In the genomic region with DNA sequence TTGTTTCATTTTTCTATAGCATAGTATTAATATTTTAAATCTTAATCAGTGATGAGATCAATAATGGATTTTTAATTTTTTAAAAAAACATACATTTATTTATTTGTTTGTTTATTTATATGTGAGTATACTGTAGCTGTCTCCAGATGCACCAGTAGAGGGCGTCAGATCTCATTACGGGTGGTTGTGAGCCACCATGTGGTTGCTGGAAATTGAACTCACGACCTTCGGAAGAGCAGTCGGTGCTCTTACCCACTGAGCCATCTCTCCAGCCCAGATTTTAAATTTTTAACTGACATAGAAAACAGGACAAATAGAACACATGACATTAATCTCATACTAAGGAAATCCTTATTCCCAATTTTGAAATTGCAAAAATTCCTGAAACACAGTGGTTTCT, we compare ENCODE assay signal across 8 mouse cellular contexts. TPM values are rescaled to one million over a fixed set of nuclear protein-coding genes. Genes with fewer than 3 reads are reported as not detected.
DNase-seq lines count a peak whose midpoint lies in the region; ATAC-seq and TF ChIP-seq lines count a peak whose summit lies in the region.
"Not testable (repeated sequence)": the region's sequence is repeated elsewhere in the genome, so short reads cannot be mapped to it uniquely, and the experiment has no call there.
"Had no signal": no experiment of that assay in that cellular context is flagged by ENCODE, and none has a peak within 500 bp of the region (broad histone marks: within the 10 kb centered on the region; RNA-seq: fewer than 3 reads in every experiment).

No protein-coding gene starts in this region.

- not testable (repeated sequence) for H3K4me1 ChIP-seq in ES-Bruce4 (ENCODE audit: control insufficient read depth, insufficient read depth, low read length); heart, adult 2 months (ENCODE audit: control insufficient read depth, insufficient read depth, low read length); liver, embryonic 14.5 days (replicated peaks; ENCODE audit: control insufficient read depth in 2 of 2, insufficient read depth in 2 of 2, low read length in 1 of 2)

- H3K36me3 ChIP-seq in ES-Bruce4 (ENCODE audit: control insufficient read depth, insufficient read depth, low read length, poor library complexity, severe bottlenecking), result peaks cover 11% of the 10 kb centered on the region
- H3K36me3 ChIP-seq in heart, adult 2 months (ENCODE audit: control insufficient read depth, insufficient read depth, low read length); liver, embryonic 14.5 days (replicated peaks; ENCODE audit: control insufficient read depth, insufficient read depth, low read depth): not testable (repeated sequence)

- TF ChIP-seq CTCF in ES-Bruce4 (IDR thresholded peaks at IDR 0.05; ENCODE audit: low read depth, low read length) (peak; percentile 27), Patski (IDR thresholded peaks at IDR 0.05) (peak; percentile 56)
- peak; percentile 22; the same call in 1 of the 2 replicates for TF ChIP-seq CTCF in heart, adult 2 months (IDR thresholded peaks at IDR 0.05)
- TF ChIP-seq CTCF in left cerebral cortex, adult 2 months (IDR thresholded peaks at IDR 0.05), result peak; percentile 8; the same call in 1 of the 2 replicates
- TF ChIP-seq CTCF in liver, embryonic 14.5 days (IDR thresholded peaks at IDR 0.05; ENCODE audit: low read depth), result 0 out of 2 replicates have a peak, but pooled peaks have one; percentile 26

- in situ Hi-C loops in Patski (cut with MboI; ENCODE audit: low pct_unique_long_range_greater_than_20kb), result not testable (repeated sequence)

- H3K9me3 ChIP-seq in ES-Bruce4 (replicated peaks; ENCODE audit: control insufficient read depth, insufficient read depth, low read length, poor library complexity, severe bottlenecking); liver, embryonic 14.5 days (ENCODE audit: control insufficient read depth, low read length): not testable (repeated sequence)

- TF ChIP-seq POLR2A in ES-Bruce4 (IDR thresholded peaks at IDR 0.05; ENCODE audit: insufficient read depth, low read length); heart, adult 2 months (IDR thresholded peaks at IDR 0.05; ENCODE audit: insufficient read depth, low read depth, low read length): not testable (repeated sequence)

- not testable (repeated sequence) for H3K4me2 ChIP-seq in liver, embryonic 14.5 days (ENCODE audit: low read depth)

- H3K4me3 ChIP-seq in ES-Bruce4 (ENCODE audit: low read depth, low read length); heart, adult 2 months; left cerebral cortex, adult 2 months; liver, embryonic 14.5 days (ENCODE audit: insufficient read depth in 1 of 2, low read depth in 2 of 2, low read length in 2 of 2): not testable (repeated sequence)

- not testable (repeated sequence) for H3K27me3 ChIP-seq in ES-Bruce4 (ENCODE audit: control insufficient read depth, insufficient read depth, low read length, poor library complexity, severe bottlenecking); Patski; heart, adult 2 months (ENCODE audit: control insufficient read depth, insufficient read depth, low read length); liver, embryonic 14.5 days (ENCODE audit: control insufficient read depth, insufficient read depth, low read length)

- intact Hi-C loops in heart, adult 2 months (cut with DNase I); left cerebral cortex, adult 2 months (cut with DNase I): not testable (repeated sequence)

- 85% methylated on average over 5 of the region's 5 CpGs for WGBS in heart, adult 2 months
- 75% methylated on average over 5 of the region's 5 CpGs for WGBS in liver, embryonic 14.5 days (ENCODE audit: insufficient replicate concordance)

- not testable (repeated sequence) for H3K9ac ChIP-seq in ES-Bruce4 (ENCODE audit: low read depth, poor library complexity, severe bottlenecking); heart, adult 2 months (ENCODE audit: low read depth, low read length); liver, embryonic 14.5 days (replicated peaks)

- peak; percentile 17 to 24 for DNase-seq in B cell, adult 2 months
- DNase-seq in Patski (ENCODE audit: low read depth, low spot score); heart, adult 2 months; left cerebral cortex, adult 2 months (ENCODE audit: extremely low spot score in 1 of 2, low spot score in 2 of 2); liver, embryonic 14.5 days (ENCODE audit: low read depth in 3 of 3, low spot score in 3 of 3): not testable (repeated sequence)
- peak; percentile 17 for DNase-seq in ZHBTc4 (ENCODE audit: low read depth, low spot score)

- ATAC-seq in Patski; liver, embryonic 14.5 days (ENCODE audit: insufficient read depth): not testable (repeated sequence)

- not testable (repeated sequence) for H3K27ac ChIP-seq in ES-Bruce4 (ENCODE audit: insufficient read depth, low read length); heart, adult 2 months; left cerebral cortex, adult 2 months; liver, embryonic 14.5 days

- POLR2A ChIA-PET in Patski (lab: Charles Lee), result interaction anchor here (2.3 kb wide), 1 partner anchor 12 kb away, joined by 6 read pairs; no protein-coding TSS in a partner anchor

- CTCF ChIA-PET in Patski (lab: Charles Lee), result interaction anchor here (0.9 to 1.5 kb wide), 3 partner anchors 11 to 82 kb away, joined by 3 read pairs; no protein-coding TSS in a partner anchor

- not testable (repeated sequence) for H3K79me2 ChIP-seq in heart, adult 2 months (replicated peaks; ENCODE audit: control insufficient read depth, insufficient read depth, low read length)

- TF ChIP-seq EP300 in ES-Bruce4 (IDR thresholded peaks at IDR 0.05; ENCODE audit: insufficient read depth, low read depth, low read length); heart, adult 2 months (IDR thresholded peaks at IDR 0.05; ENCODE audit: insufficient read depth, low read depth, low read length); liver, embryonic 14.5 days (IDR thresholded peaks at IDR 0.05; ENCODE audit: low read depth): not testable (repeated sequence)

RNA-seq across cellular contexts. Expression of a gene that starts 19.4 kb away (rescaled TPM):
- polyA plus RNA-seq in ES-Bruce4 (2011; ENCODE audit: insufficient read depth, insufficient read length, low read depth, missing spikeins) (173 and 197 TPM in 2 replicates), Patski (2021) (65.0 TPM)
- 10 to 100 TPM; 45.9 to 55.0 TPM for total RNA-seq in heart, adult 2 months (2021)
- 4.9 and 10.8 TPM in 2 replicates for polyA plus RNA-seq in heart, adult 2 months (2012; rRNA removed)
- total RNA-seq in left cerebral cortex, adult 2 months (2021), result 10 to 100 TPM; 50.1 to 54.6 TPM
- 7.3 and 12.9 TPM in 2 replicates for polyA plus RNA-seq in liver, embryonic 14.5 days (2012; rRNA removed)
- polyA plus RNA-seq in liver, embryonic 14.5 days (2014; fragmentation: Nextera tagmentation; extraction: Ambion mirVana), result 13.3 and 17.3 TPM in 2 replicates

RNA-seq across cellular contexts. Expression of a gene that starts 25.6 kb away (rescaled TPM):
- 194 and 196 TPM in 2 replicates for polyA plus RNA-seq in ES-Bruce4 (2011; ENCODE audit: insufficient read depth, insufficient read length, low read depth, missing spikeins)
- 652 TPM for polyA plus RNA-seq in Patski (2021)
- 1,000 to 10,000 TPM; 1,555 to 1,819 TPM for total RNA-seq in heart, adult 2 months (2021)
- 526 and 770 TPM in 2 replicates for polyA plus RNA-seq in heart, adult 2 months (2012; rRNA removed)
- 100 to 1,000 TPM; 286 to 307 TPM for total RNA-seq in left cerebral cortex, adult 2 months (2021)
- polyA plus RNA-seq in liver, embryonic 14.5 days (2012; rRNA removed), result 53.0 and 150 TPM in 2 replicates
- polyA plus RNA-seq in liver, embryonic 14.5 days (2014; fragmentation: Nextera tagmentation; extraction: Ambion mirVana), result 493 and 495 TPM in 2 replicates

RNA-seq across cellular contexts. Expression of a gene that starts 37.8 kb away (rescaled TPM):
- polyA plus RNA-seq in ES-Bruce4 (2011; ENCODE audit: insufficient read depth, insufficient read length, low read depth, missing spikeins) (8.3 and 9.8 TPM in 2 replicates), Patski (2021) (0.85 TPM)
- total RNA-seq in heart, adult 2 months (2021), result under 1 TPM in 1 of 2 experiments, not detected in 1; 0.70 TPM
- polyA plus RNA-seq in heart, adult 2 months (2012; rRNA removed), result 0.12 and 0.41 TPM in 2 replicates
- total RNA-seq in left cerebral cortex, adult 2 months (2021), result not detected
- 0.25 and 0.48 TPM in 2 replicates for polyA plus RNA-seq in liver, embryonic 14.5 days (2012; rRNA removed)
- polyA plus RNA-seq in liver, embryonic 14.5 days (2014; fragmentation: Nextera tagmentation; extraction: Ambion mirVana), result 0.85 and 1.00 TPM in 2 replicates
- total RNA-seq: common myeloid progenitor, adult 5-6 weeks had no signal

RNA-seq across cellular contexts. Expression of a gene that starts 49.4 kb away (rescaled TPM):
- polyA plus RNA-seq in ES-Bruce4 (2011; ENCODE audit: insufficient read depth, insufficient read length, low read depth, missing spikeins), result 6.7 and 7.7 TPM in 2 replicates
- polyA plus RNA-seq in Patski (2021), result 20.6 TPM
- total RNA-seq in heart, adult 2 months (2021), result 10 to 100 TPM in 1 of 2 experiments, 1 to 10 TPM in 1; 9.2 to 10.7 TPM
- polyA plus RNA-seq in heart, adult 2 months (2012; rRNA removed), result 3.9 and 7.1 TPM in 2 replicates
- total RNA-seq in left cerebral cortex, adult 2 months (2021), result 10 to 100 TPM; 19.2 to 20.8 TPM
- 1.7 and 2.0 TPM in 2 replicates for polyA plus RNA-seq in liver, embryonic 14.5 days (2012; rRNA removed)
- polyA plus RNA-seq in liver, embryonic 14.5 days (2014; fragmentation: Nextera tagmentation; extraction: Ambion mirVana), result 3.6 TPM in 2 replicates
